Mouse (Mus musculus) NIH3T3 (cell line): Measurements from ENCODE around the gene Pilrb1.
A peak's percentile ranks its signal among the peaks of the same experiment; 100 is the strongest.

ENCODE experiments used
- DNase-seq: peaks from one replicate; pipeline ENCODE4 v3.0.0-alpha.2; 2012; ENCODE audit warnings: low read depth

Pilrb1 gene

DNA sequence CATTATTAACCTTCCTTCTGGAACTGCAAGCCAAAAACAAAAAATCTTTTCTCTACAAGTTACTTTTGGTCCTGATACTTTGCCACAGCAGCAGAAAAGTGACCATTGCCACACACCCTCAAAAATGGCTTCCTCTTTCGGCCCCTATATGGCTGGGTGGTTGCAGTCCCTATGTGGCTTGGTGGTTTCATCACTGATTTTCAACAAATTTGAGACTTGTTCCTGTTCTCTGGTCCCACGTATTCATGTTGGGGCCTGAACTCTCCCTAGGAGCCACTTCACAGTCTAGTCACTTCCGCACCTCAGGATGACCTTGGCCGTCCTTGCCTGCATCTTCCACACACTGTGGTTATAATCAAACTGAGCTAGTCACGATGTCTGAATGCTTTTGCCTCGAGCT, 29.2 kb downstream of the Pilrb1 start:
- DNase-seq = no peak

DNA sequence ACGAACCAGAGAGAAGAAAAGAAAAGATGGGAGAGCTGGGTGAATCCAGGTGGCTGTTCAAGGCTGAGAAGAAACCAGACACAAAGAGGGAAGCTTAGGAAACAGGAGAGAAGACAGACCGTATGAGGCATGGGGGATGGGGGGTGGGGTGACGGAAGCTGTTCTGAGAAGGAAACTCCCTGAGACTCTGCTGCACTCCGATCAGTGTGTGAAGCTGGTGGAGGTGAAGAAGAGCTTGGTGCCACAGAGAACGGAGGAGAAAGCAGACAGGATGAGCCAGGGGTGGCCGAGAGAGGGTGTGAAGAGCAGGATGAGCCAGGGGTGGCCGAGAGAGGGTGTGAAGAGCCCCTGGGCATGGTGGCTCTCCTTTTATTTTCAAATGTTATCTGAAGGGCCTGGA, 31.5 kb downstream of the Pilrb1 start:
- no peak for DNase-seq

DNA sequence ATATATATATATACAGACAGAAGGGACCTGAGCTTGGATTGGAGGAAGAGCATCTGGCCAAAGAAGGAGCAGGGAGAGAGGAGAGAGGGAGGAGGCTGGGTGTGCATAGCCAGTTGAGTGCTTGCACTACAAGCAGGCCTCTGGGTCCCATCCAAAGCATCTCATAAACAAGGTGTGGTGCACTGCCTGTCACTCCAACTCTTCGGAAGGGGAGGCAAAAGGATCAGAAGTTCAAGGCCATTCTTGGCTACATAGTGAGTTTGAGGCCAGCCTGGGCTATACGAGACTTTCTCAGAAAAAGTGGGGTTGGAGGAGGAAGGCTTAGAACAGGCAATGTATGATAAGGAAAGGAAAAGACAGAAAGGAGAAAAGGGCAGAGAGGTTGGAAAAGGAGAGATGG, 31.9 kb downstream of the Pilrb1 start:
- DNase-seq = no peak

DNA sequence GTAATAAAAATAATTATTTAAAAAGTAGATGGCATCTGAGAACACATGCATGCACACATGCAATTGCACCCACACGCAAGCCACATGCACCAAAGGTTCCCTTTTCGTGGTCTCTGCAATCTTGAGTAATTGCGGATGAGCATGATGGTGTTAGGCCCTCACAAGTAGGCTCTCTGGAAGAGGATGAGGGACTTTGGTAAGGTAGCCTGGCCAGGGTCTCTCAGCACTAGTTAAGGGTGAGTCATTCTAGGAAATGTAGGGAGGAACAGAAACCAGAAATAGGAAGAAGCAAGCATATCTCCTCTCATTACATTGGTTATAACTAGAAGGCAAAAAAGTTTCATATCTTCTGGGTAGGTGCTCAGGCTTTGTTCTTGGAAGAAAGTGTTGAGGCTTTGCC, 32.9 kb downstream of the Pilrb1 start:
- no peak for DNase-seq

DNA sequence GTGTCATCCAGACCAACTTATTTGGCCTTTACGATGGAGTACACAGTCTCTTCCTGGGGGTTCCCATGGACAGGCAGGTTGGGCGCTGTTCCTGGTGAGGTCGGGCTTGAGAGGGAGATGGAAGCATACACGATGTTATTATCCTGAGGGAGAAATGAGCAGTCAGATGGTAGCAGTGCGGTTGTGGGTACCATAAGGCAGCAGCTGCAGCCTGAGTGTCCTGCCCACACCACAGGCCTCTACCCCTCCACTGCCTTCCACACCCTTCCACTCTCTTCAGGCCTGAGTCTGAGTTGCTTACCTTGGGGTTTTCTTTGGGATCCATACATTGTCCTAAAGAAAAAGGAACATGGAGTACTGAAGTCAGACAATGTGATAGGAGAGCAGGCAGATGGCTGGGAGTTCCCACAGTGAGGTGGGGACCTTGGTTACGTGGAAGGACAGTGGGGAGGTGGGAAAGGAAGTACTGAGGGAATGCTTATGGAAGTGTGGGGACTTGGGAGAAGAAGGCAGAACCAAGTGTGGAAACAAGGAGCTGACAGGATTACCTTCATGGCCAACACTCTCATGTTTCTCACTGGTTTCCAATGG, 34.4 kb downstream of the Pilrb1 start:
- no peak for DNase-seq

DNA sequence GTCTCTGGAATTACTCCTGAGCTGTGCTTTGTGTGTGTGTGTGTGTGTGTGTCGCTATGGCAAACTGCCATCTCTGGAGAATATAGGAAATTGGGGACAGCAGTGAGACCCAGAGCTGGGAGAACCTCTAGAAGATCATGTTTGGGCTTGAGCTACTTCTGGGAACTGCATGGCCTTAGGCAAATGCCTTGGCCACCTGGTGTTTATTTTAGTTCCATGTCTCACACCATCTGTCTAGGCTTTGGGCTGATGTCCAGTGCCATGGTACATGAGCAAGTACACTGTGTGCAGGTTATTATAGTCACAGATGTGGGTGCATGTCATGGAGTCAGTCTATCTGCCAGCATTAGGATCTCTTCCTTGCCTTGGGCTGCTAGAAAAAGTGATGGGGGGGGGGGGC, 35.3 kb downstream of the Pilrb1 start:
- DNase-seq = no peak

DNA sequence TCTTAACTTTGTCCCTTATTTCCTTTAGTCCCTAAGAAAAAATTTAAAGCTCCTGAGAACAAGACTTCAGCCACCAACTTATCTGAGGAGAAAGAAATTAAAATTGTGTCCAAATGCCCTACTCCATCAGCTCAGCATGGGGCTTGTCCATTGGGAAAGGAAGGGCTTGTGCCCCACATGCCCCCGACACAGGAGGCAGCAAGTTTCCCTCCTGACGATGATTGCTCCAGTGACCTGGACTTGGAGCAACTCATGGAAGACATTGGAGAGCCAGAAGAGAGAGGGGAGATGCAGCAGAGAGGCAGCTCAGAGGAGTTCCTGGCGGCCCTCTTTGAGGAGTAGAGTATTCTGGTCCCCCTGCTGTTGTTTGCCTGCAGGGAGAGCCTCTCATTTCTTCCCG, 35.8 kb downstream of the Pilrb1 start:
- DNase-seq = no peak

DNA sequence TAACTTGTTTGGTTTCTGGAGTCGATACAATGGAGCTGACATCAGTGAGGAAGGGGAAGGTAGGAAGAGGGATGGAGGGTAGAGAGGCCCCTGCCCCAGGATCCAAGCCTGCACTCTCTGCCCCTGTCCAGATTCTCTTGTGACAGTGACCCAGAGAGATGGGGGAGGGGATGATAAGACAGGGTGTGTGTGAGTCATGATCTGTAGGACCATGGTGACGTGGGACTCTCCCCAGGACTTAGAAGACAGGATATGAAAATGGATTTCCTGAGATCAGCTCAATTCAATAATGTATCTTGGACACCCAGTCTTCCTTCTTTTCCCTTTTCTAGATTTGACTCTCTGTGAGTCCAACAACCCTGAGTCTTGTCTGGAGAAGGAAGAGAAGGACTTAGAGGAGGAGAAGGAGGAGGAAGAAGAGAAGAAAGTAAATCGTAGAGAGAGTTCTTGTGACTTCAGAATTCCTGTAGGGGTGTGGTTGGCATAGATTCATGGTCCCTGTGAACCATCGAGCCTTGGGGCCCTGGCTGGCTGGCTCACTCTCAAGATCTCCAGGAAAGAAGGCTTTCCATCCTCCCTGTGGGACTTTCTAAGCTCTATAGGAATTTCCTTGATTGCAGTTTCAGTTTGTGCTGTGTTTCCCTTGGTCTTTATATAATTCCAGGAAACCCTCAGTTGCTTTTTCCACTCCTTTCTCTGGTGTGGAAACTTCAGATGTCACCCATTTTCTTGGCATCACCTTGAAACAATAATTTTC, 40.3 kb downstream of the Pilrb1 start:
- DNase-seq = peak; percentile 19

DNA sequence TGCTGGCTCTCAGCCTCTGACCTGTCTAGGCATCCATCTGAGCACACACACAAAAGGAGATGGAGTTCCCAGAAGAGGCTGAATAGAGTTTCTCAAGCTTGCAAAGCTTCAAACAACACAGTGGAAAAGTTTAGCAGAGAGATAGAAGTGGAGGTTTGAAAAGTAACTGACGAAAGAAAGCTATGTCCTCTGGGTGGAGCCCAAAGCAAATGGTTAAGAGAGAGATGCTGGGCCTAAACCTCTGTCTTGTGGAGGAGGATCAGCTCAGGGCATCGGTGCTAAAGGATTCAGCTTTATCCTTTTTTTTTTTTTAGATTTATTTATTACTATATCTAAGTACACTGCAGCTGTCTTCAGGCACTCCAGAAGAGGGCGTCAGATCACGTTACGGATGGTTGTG, 49.6 kb downstream of the Pilrb1 start:
- no peak for DNase-seq

DNA sequence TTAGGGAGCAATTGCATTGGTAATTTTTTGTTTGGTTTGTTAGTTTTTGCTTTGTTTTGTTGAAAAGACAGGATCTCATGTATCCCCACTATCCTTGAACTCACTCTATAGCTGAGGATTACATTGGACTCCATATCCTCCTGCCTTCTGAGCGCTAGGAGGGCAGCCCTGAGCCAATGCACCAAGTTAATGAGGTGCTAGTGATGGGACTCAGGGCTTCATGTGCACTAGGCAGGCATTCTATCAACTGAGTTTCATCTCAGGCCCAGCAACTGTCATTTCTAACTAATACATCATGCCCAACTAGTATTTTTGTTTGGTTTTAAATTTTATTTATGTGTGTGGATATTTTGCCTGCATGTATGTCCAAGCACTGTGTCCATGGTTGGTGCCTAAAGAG, 51.7 kb downstream of the Pilrb1 start:
- no peak for DNase-seq
